Mouse (Mus musculus): ENCODE results near the gene Gnb1.

DNA sequence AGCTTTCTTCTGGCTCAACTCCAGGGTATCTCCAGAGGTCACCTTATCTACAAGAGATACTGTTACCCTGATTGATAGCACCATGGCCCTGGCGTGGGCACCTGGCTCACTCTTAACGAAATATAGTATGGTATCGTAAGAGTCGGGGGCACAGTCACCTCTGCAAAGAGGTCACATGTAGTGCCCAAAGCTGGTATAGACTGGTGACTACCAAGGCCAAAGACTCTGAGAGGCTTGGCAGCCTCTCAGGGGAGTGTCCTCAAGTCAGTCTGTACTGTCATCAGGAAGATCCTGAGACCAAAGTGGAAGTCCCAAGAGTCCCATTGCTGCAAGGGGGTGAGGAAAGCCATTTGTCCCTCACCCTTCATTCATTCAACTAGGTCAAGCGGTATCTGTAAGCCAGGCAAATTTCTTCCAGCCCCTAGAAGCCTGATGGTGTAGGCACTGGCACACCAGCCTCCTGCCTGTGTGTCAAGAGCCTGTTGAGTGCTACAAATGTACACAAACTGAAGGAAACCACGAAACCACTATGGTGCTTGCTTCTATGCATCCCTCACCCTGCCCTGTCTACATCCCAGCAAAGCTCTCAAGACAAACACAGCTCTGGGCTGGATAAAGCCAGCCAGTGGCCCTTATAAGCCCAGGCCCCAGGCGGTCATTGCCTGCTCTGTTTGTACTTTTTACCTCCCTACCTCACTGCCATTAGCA, 100.0 kb downstream of the Gnb1 start:
- TF ChIP-seq CTCF (IDR thresholded peaks at IDR 0.05; ENCODE audit: low read depth): no peak
- TF ChIP-seq EP300 (IDR thresholded peaks at IDR 0.05; ENCODE audit: low read depth): no peak

All from liver, embryonic 14.5 days (tissue).